Mouse (Mus musculus): Measurements from ENCODE around the gene Olfr922. TPM values are rescaled to one million over a fixed set of nuclear protein-coding genes. Genes with fewer than 3 reads are reported as not detected.

Gene Olfr922
- not detected for total RNA-seq (2021)
- not detected in 2 replicates for polyA plus RNA-seq (2012; rRNA removed)
- long read RNA-seq, result 0 reads

DNA sequence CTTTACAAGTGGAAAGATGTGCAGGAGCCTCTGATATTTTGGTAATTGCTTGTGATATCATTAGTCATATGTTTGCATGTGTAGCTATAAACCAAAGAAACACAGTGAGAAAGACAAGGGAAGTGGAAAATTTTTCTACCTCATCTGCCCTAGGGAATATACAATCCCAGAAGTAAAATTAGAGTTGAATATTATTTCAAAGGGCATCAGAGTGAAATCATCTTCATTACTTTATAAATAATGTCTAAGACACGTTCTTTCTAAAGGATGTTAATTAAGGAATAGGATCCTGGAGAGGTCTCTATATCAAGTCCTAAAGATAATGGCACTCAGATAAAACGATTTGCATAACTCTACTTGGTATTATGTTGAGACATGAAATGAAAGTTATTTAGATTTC lies at the start of gene Olfr922:
Olfr922 (plus strand) TSS at position 301 of the 400 bp plus-strand sequence.
- no peak for DNase-seq

- no peak for DNase-seq
Observed at GRCm38 (mm10) chr9:38772768-38773167, 41.6 kb upstream of the Olfr922 start, which contains the start of gene Olfr921. Gene Olfr921, plus strand, starts transcription at chr9:38773068.

- DNase-seq, result no peak
Observed at GRCm38 (mm10) chr9:38792689-38793088, 21.7 kb upstream of the Olfr922 start.

- DNase-seq, result no peak
Observed at GRCm38 (mm10) chr9:38805696-38806095, 8.7 kb upstream of the Olfr922 start.

GRCm38 (mm10) chr9:38815458-38815986 lies 1.1 kb downstream of the Olfr922 start:
- DNase-seq, result no peak

- no peak for DNase-seq
Observed at GRCm38 (mm10) chr9:38826245-38826644, 11.8 kb downstream of the Olfr922 start, which contains the start of gene Olfr923. Gene Olfr923, plus strand, starts transcription at chr9:38826545.

- DNase-seq, result no peak
Observed at GRCm38 (mm10) chr9:38833027-38833426, 18.6 kb downstream of the Olfr922 start.

- no peak for DNase-seq
Observed at GRCm38 (mm10) chr9:38844149-38844548, 29.7 kb downstream of the Olfr922 start, which contains the start of gene Olfr924. Gene Olfr924, plus strand, starts transcription at chr9:38844449.

- no peak for DNase-seq
Observed at GRCm38 (mm10) chr9:38854760-38855159, 40.3 kb downstream of the Olfr922 start, which contains the start of gene Olfr26. Gene Olfr26, plus strand, starts transcription at chr9:38855060.

Other genes starting within 250 kb of the Olfr922 start
- not detected for gene Olfr912, start 234.4 kb upstream of the Olfr922 start, total RNA-seq (2021)
- not detected in 2 replicates for gene Olfr912, start 234.4 kb upstream of the Olfr922 start, polyA plus RNA-seq (2012; rRNA removed)
- gene Olfr913, start 221.9 kb upstream of the Olfr922 start, total RNA-seq (2021), result not detected
- gene Olfr913, start 221.9 kb upstream of the Olfr922 start, polyA plus RNA-seq (2012; rRNA removed), result not detected in 2 replicates
- not detected for gene Olfr914, start 209.5 kb upstream of the Olfr922 start, total RNA-seq (2021)
- gene Olfr914, start 209.5 kb upstream of the Olfr922 start, polyA plus RNA-seq (2012; rRNA removed), result not detected in 2 replicates
- not detected for gene Olfr916, start 154.7 kb upstream of the Olfr922 start, total RNA-seq (2021)
- gene Olfr916, start 154.7 kb upstream of the Olfr922 start, polyA plus RNA-seq (2012; rRNA removed), result not detected in 2 replicates
- not detected for gene Olfr917, start 148.8 kb upstream of the Olfr922 start, total RNA-seq (2021)
- not detected in 2 replicates for gene Olfr917, start 148.8 kb upstream of the Olfr922 start, polyA plus RNA-seq (2012; rRNA removed)
- gene Olfr918, start 140.0 kb upstream of the Olfr922 start, total RNA-seq (2021), result not detected
- gene Olfr918, start 140.0 kb upstream of the Olfr922 start, polyA plus RNA-seq (2012; rRNA removed), result not detected in 2 replicates
- not detected for gene Olfr919, start 110.9 kb upstream of the Olfr922 start, total RNA-seq (2021)
- gene Olfr919, start 110.9 kb upstream of the Olfr922 start, polyA plus RNA-seq (2012; rRNA removed), result not detected in 2 replicates
- 10 to 100 TPM; 38.3 to 56.7 TPM for gene Vwa5a, start 96.3 kb upstream of the Olfr922 start, total RNA-seq (2021)
- gene Vwa5a, start 96.3 kb upstream of the Olfr922 start, polyA plus RNA-seq (2012; rRNA removed), result 7.1 and 8.0 TPM in 2 replicates
- under 1 TPM; 0.26 to 0.28 TPM for gene Olfr920, start 62.3 kb upstream of the Olfr922 start, total RNA-seq (2021)
- 0.06 and 0.07 TPM in 2 replicates for gene Olfr920, start 62.3 kb upstream of the Olfr922 start, polyA plus RNA-seq (2012; rRNA removed)
- gene Olfr921, start 41.5 kb upstream of the Olfr922 start, total RNA-seq (2021), result not detected
- not detected in 2 replicates for gene Olfr921, start 41.5 kb upstream of the Olfr922 start, polyA plus RNA-seq (2012; rRNA removed)
- not detected for gene Olfr923, start 11.9 kb downstream of the Olfr922 start, total RNA-seq (2021)
- not detected in 2 replicates for gene Olfr923, start 11.9 kb downstream of the Olfr922 start, polyA plus RNA-seq (2012; rRNA removed)
- not detected for gene Olfr924, start 29.8 kb downstream of the Olfr922 start, total RNA-seq (2021)
- gene Olfr924, start 29.8 kb downstream of the Olfr922 start, polyA plus RNA-seq (2012; rRNA removed), result not detected in 2 replicates
- not detected for gene Olfr26, start 40.4 kb downstream of the Olfr922 start, total RNA-seq (2021)
- gene Olfr26, start 40.4 kb downstream of the Olfr922 start, polyA plus RNA-seq (2012; rRNA removed), result not detected in 2 replicates
- gene Olfr926, start 62.5 kb downstream of the Olfr922 start, total RNA-seq (2021), result not detected
- gene Olfr926, start 62.5 kb downstream of the Olfr922 start, polyA plus RNA-seq (2012; rRNA removed), result not detected in 2 replicates
- gene Olfr930, start 115.2 kb downstream of the Olfr922 start, total RNA-seq (2021), result not detected
- gene Olfr930, start 115.2 kb downstream of the Olfr922 start, polyA plus RNA-seq (2012; rRNA removed), result not detected in 2 replicates
- under 1 TPM in 1 of 2 experiments, not detected in 1; 0.17 TPM for gene Olfr933, start 157.7 kb downstream of the Olfr922 start, total RNA-seq (2021)
- gene Olfr933, start 157.7 kb downstream of the Olfr922 start, polyA plus RNA-seq (2012; rRNA removed), result not detected in 2 replicates
- not detected for gene Olfr934, start 173.7 kb downstream of the Olfr922 start, total RNA-seq (2021)
- gene Olfr934, start 173.7 kb downstream of the Olfr922 start, polyA plus RNA-seq (2012; rRNA removed), result not detected in 2 replicates
- not detected for gene Olfr935, start 185.1 kb downstream of the Olfr922 start, total RNA-seq (2021)
- not detected in 2 replicates for gene Olfr935, start 185.1 kb downstream of the Olfr922 start, polyA plus RNA-seq (2012; rRNA removed)
- not detected for gene Olfr146, start 208.8 kb downstream of the Olfr922 start, total RNA-seq (2021)
- not detected in 2 replicates for gene Olfr146, start 208.8 kb downstream of the Olfr922 start, polyA plus RNA-seq (2012; rRNA removed)